Mouse (Mus musculus) myocyte (in vitro differentiated cells): ENCODE measurements around the gene Lingo2. TPM values are rescaled to one million over a fixed set of nuclear protein-coding genes. Genes with fewer than 3 reads are reported as not detected.

Experiments used
- H3K27me3 ChIP-seq: one replicate; pipeline ENCODE4 v1.6.1; 2011; ENCODE audit not compliant: control insufficient read depth, insufficient read depth, insufficient read length
- H3K36me3 ChIP-seq: one replicate; pipeline ENCODE4 v1.6.1; 2011; ENCODE audit not compliant: control insufficient read depth, insufficient read depth
- H3K4me2 ChIP-seq: one replicate; pipeline ENCODE4 v1.6.1; 2011; ENCODE audit warnings: low read depth, control low read depth
- H3K4me3 ChIP-seq: one replicate; pipeline ENCODE4 v1.5.1; 2011; ENCODE audit warnings: mild to moderate bottlenecking, control low read depth, moderate library complexity
- H3K79me2 ChIP-seq: one replicate; pipeline ENCODE4 v1.6.1; 2011; ENCODE audit not compliant: control insufficient read depth, insufficient read depth
- H3ac ChIP-seq: one replicate; pipeline ENCODE4 v1.6.1; 2011; ENCODE audit not compliant: control insufficient read depth, insufficient read length
- CEBPB ChIP-seq: IDR thresholded peaks from 2 replicates; pipeline ENCODE4 v1.6.1; 2011; ENCODE audit warnings: mild to moderate bottlenecking, moderate library complexity; ENCODE audit not compliant: poor library complexity, insufficient read depth, severe bottlenecking
- E2F4 ChIP-seq: IDR thresholded peaks from one replicate; pipeline ENCODE4 v1.6.1; 2011; ENCODE audit warnings: mild to moderate bottlenecking, control low read depth, moderate library complexity; ENCODE audit not compliant: insufficient read depth
- MAX ChIP-seq: IDR thresholded peaks from one replicate; pipeline ENCODE4 v1.6.1; 2011; ENCODE audit warnings: low read depth, mild to moderate bottlenecking, control low read depth
- MYOD1 ChIP-seq, 3 experiments: IDR thresholded peaks; one replicate each; pipeline ENCODE4 v1.6.1; 2011; ENCODE audit warnings: control low read depth in 2 of 3, low read depth in 2 of 3, mild to moderate bottlenecking in 2 of 3, moderate library complexity in 1 of 3; ENCODE audit not compliant: insufficient read length in 2 of 3, control insufficient read depth in 1 of 3
- MYOG ChIP-seq, 3 experiments: IDR thresholded peaks; one replicate each; pipeline ENCODE4 v1.6.1; 2011; ENCODE audit warnings: control low read depth in 2 of 3, low read depth in 2 of 3, mild to moderate bottlenecking in 2 of 3; ENCODE audit not compliant: insufficient read length in 2 of 3, control insufficient read depth in 1 of 3, insufficient read depth in 1 of 3
- POLR2A ChIP-seq: IDR thresholded peaks from one replicate; pipeline ENCODE4 v1.6.1; 2011; ENCODE audit warnings: low read depth, mild to moderate bottlenecking, control low read depth, moderate library complexity; ENCODE audit not compliant: insufficient read length
- POLR2AphosphoS2 ChIP-seq: IDR thresholded peaks from one replicate; pipeline ENCODE4 v1.6.1; 2011; ENCODE audit warnings: low read depth, control low read depth; ENCODE audit not compliant: insufficient read length
- REST ChIP-seq: IDR thresholded peaks from one replicate; pipeline ENCODE4 v1.6.1; 2011; ENCODE audit warnings: mild to moderate bottlenecking, control low read depth, moderate library complexity; ENCODE audit not compliant: insufficient read depth, insufficient read length
- SRF ChIP-seq: IDR thresholded peaks from one replicate; pipeline ENCODE4 v1.6.1; 2011; ENCODE audit warnings: low read depth; ENCODE audit not compliant: control insufficient read depth, insufficient read length
- TCF12 ChIP-seq: IDR thresholded peaks from one replicate; pipeline ENCODE4 v1.6.1; 2011; ENCODE audit warnings: mild to moderate bottlenecking, control low read depth; ENCODE audit not compliant: poor library complexity, insufficient read depth, severe bottlenecking
- TCF3 ChIP-seq: IDR thresholded peaks from one replicate; pipeline ENCODE4 v1.6.1; 2011; ENCODE audit warnings: low read depth, control low read depth; ENCODE audit not compliant: insufficient read length
- USF1 ChIP-seq: IDR thresholded peaks from one replicate; pipeline ENCODE4 v1.6.1; 2011; ENCODE audit warnings: low read depth, mild to moderate bottlenecking, control low read depth, moderate library complexity
- polyA plus RNA-seq: library from polyadenylated mRNA; unstranded; fragments of >200 nt; fragmentation: generic; extraction: Trizol; gene quantifications from one replicate; pipeline ENCODE4 v1.2.1, GENCODE M21; 2012; ENCODE audit warnings: missing spikeins

Lingo2 gene
- polyA plus RNA-seq, 1 experiment, result 0.13 TPM

- no peaks in the 10 kb centered on the region for H3K27me3 ChIP-seq
- no peaks in the 10 kb centered on the region for H3K79me2 ChIP-seq
- no peak overlapping the region for H3K4me2 ChIP-seq
- TF ChIP-seq SRF (no peak), USF1 (no peak), MYOD1 (IDR thresholded peaks at IDR 0.05; ENCODE audit: control insufficient read depth in 1 of 3, insufficient read length in 2 of 3, low read depth in 2 of 3) (no peak)
- H3K4me3 ChIP-seq, result no peak overlapping the region
- no peak overlapping the region for H3ac ChIP-seq
- H3K36me3 ChIP-seq, result no peaks in the 10 kb centered on the region
Observed at GRCm38 (mm10) chr4:36032039-36032438, 919.5 kb downstream of the Lingo2 start.

GRCm38 (mm10) chr4:36014181-36014580 lies 937.4 kb downstream of the Lingo2 start:
- H3K4me3 ChIP-seq, result no peak overlapping the region
- no peaks in the 10 kb centered on the region for H3K79me2 ChIP-seq
- no peak overlapping the region for H3ac ChIP-seq
- H3K4me2 ChIP-seq, result no peak overlapping the region
- H3K27me3 ChIP-seq, result no peaks in the 10 kb centered on the region
- TF ChIP-seq USF1 (no peak), MAX (no peak), TCF12 (no peak), POLR2AphosphoS2 (no peak), TCF3 (no peak), E2F4 (no peak), CEBPB (no peak), MYOG (IDR thresholded peaks at IDR 0.05; ENCODE audit: control insufficient read depth in 1 of 3, insufficient read depth in 1 of 3, insufficient read length in 2 of 3, low read depth in 2 of 3) (no peak), MYOD1 (IDR thresholded peaks at IDR 0.05; ENCODE audit: control insufficient read depth in 1 of 3, insufficient read length in 2 of 3, low read depth in 2 of 3) (no peak), REST (no peak), POLR2A (no peak), SRF (no peak)
- H3K36me3 ChIP-seq, result no peaks in the 10 kb centered on the region

GRCm38 (mm10) chr4:35992005-35992763 lies 959.4 kb downstream of the Lingo2 start:
- no peaks in the 10 kb centered on the region for H3K79me2 ChIP-seq
- no peak overlapping the region for H3ac ChIP-seq
- no peaks in the 10 kb centered on the region for H3K27me3 ChIP-seq
- H3K36me3 ChIP-seq, result no peaks in the 10 kb centered on the region
- H3K4me2 ChIP-seq, result no peak overlapping the region
- TF ChIP-seq POLR2A (no peak), TCF3 (no peak), POLR2AphosphoS2 (no peak), MAX (no peak), MYOG (IDR thresholded peaks at IDR 0.05; ENCODE audit: control insufficient read depth in 1 of 3, insufficient read depth in 1 of 3, insufficient read length in 2 of 3, low read depth in 2 of 3) (no peak), E2F4 (no peak), REST (no peak), MYOD1 (IDR thresholded peaks at IDR 0.05; ENCODE audit: control insufficient read depth in 1 of 3, insufficient read length in 2 of 3, low read depth in 2 of 3) (no peak), TCF12 (no peak), SRF (no peak), CEBPB (no peak), USF1 (no peak)
- no peak overlapping the region for H3K4me3 ChIP-seq

GRCm38 (mm10) chr4:35986012-35986411 lies 965.5 kb downstream of the Lingo2 start:
- no peaks in the 10 kb centered on the region for H3K79me2 ChIP-seq
- TF ChIP-seq USF1 (no peak), CEBPB (no peak)
- H3K4me2 ChIP-seq, result no peak overlapping the region
- H3K27me3 ChIP-seq, result no peaks in the 10 kb centered on the region
- no peaks in the 10 kb centered on the region for H3K36me3 ChIP-seq
- H3K4me3 ChIP-seq, result no peak overlapping the region
- H3ac ChIP-seq, result no peak overlapping the region

- no peak overlapping the region for H3K4me3 ChIP-seq
- no peaks in the 10 kb centered on the region for H3K27me3 ChIP-seq
- H3K79me2 ChIP-seq, result no peaks in the 10 kb centered on the region
- H3K36me3 ChIP-seq, result no peaks in the 10 kb centered on the region
- no peak overlapping the region for H3K4me2 ChIP-seq
- H3ac ChIP-seq, result no peak overlapping the region
- TF ChIP-seq E2F4, result no peak
- TF ChIP-seq MYOD1 (IDR thresholded peaks at IDR 0.05; ENCODE audit: control insufficient read depth in 1 of 3, insufficient read length in 2 of 3, low read depth in 2 of 3), result no peak
- TF ChIP-seq USF1, result no peak
- TF ChIP-seq SRF, result no peak
- TF ChIP-seq POLR2AphosphoS2, result no peak
- no peak for TF ChIP-seq POLR2A
- TF ChIP-seq MYOG (IDR thresholded peaks at IDR 0.05; ENCODE audit: control insufficient read depth in 1 of 3, insufficient read depth in 1 of 3, insufficient read length in 2 of 3, low read depth in 2 of 3), result no peak
- no peak for TF ChIP-seq TCF3
Observed at GRCm38 (mm10) chr4:35963532-35963931, 988.0 kb downstream of the Lingo2 start.
